Mouse (Mus musculus) urinary bladder, postnatal 4 days (tissue): ENCODE measurements around the gene 1700088E04Rik.

Source experiments
- DNase-seq, 2 experiments: peaks; one replicate each; pipeline ENCODE4 v3.0.0; 2021 to 2022; ENCODE audit warnings: low spot score in 2 of 2

Gene 1700088E04Rik

GRCm38 (mm10) chr15:79140866-79141565 is at the start of gene 1700088E04Rik, which contains the start of gene Polr2f:
1700088E04Rik (minus strand) TSS chr15:79141253.
Polr2f (plus strand) TSS chr15:79141009.
- peak; percentile 90 to 94 for DNase-seq

- no peak for DNase-seq
Observed at GRCm38 (mm10) chr15:79187819-79188218, 46.8 kb upstream of the 1700088E04Rik start.

- DNase-seq = no peak
Observed at GRCm38 (mm10) chr15:79185213-79185612, 44.2 kb upstream of the 1700088E04Rik start.

DNA sequence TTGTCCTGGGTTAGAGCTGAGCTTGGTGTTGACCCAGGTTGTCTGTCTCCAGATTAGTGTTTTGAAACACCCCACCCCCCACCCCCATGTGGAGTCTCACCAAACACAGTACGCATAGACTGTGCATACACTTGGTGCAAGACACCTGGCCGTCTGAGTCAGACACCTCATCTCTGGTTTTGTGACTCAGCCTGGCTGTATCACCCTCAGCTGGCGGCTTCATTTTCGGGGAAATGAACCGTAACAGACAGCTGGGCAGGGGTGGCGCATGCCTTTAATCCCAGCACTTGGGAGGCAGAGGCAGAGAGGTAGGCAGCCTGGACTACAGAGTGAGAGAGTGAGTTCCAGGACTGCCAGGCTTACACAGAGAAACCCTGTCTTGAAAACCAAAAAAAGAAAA is 35.9 kb upstream of the 1700088E04Rik start:
- no peak for DNase-seq

GRCm38 (mm10) chr15:79166712-79167111 is 25.7 kb upstream of the 1700088E04Rik start:
- DNase-seq = no peak

DNA sequence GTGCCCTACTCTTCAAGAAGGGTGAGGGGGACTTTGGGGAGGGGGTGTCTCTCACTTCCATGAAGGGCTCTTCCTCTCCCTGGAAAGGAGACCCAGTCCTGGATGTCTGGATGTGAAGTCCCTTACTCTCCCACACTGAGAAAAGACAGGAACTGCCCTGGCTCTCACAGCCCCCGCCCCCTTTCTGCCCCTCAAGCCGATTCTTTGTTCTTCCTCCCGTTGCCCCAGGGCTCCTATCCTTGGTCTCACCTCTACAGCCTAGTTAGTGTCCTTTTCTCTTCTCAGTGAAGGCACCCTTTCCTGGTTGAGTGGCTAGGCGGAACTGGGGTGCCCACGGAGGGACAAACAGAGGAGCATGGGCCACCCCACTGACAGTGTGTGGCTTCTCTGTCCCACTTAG is 24.1 kb upstream of the 1700088E04Rik start, which contains the start of gene Sox10:
Gene Sox10, minus strand, starts transcription at position 101 of the 400 bp plus-strand sequence.
- no peak for DNase-seq

- no peak for DNase-seq
Observed at GRCm38 (mm10) chr15:79164251-79164650, 23.2 kb upstream of the 1700088E04Rik start.

DNA sequence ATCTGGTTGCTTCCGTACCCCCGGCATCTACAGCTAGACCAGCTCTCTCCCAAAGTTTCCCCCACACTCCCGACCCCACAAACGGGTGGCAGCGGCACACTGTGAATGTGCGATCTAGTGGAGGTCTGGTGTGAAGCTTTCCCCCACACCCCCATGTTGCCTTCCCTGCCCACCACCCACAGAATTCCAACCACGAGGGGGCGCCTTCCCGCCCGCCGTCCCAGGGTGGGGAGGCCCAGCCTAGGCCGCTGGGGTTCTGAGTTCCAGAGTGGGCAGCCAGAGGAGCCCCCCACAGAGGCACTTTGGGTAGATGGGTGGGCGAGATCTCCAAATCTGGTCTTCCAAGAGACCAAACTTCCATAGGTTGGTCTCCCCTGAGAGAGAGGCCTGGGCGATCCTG is 21.8 kb upstream of the 1700088E04Rik start:
- DNase-seq = no peak

DNA sequence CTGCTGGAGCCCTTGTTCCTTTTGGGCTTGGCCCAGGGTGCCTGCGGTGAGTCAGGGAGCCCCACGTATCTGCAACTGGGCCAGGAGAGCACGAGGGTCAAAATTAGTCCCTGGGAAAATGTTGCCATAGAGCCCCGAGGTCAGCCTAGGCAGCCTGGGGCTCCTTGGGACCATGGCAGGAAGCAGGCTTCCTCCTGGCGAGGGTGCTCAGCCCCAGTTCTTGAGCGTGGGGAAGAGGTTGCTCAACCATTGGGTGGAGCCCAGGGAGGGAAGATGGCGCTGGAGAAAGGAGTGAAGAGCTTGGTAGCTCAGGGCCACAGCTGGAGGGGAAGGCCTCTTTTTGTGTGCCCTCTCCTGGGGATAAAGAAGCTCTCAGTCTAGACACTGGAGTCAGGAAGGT is 21.2 kb upstream of the 1700088E04Rik start:
- DNase-seq = no peak

- DNase-seq = no peak
Observed at GRCm38 (mm10) chr15:79155572-79155971, 14.5 kb upstream of the 1700088E04Rik start.

DNA sequence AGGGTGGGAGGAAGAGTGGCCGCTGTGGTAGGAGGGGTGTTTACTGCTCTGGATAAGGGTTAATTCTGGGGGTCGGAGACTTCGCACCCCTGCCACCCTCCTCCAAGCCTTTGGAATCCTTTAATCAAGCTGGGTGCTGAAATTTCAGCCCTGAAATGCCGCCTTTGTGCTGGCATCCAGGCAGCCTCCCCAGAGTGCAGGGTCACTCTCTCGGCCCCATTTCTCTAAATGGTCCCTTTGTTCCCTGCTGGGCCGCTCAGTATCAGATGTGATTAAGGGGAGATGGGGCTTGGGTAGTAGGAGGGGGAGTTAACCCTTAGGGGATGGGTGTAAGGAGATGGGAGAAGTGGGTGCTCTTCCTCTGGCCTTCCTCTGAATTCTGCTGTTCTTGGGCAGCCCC is 11.7 kb upstream of the 1700088E04Rik start:
- DNase-seq = no peak

DNA sequence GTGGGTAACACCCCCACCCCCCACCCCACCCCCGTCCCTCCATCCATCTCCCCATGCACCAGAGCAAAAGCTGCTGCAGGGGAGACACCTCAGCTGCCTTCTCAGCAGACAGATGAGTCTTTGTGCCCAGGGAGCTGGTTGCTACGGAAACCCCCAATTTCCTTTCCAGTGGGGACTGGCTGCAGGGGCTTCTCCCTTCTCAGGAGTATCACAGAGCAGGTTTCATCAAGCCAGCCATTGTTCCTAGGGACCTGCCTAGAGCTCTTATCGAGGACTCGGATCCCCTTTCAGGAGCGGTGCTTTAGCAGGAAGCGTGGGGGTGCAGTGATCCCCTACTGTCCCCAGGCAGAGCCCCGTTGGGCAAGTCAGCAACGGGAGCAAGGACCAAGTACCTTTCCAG is 10.8 kb upstream of the 1700088E04Rik start:
- DNase-seq = no peak

- DNase-seq = peak; percentile 70 to 90
Observed at GRCm38 (mm10) chr15:79148533-79148932, 7.5 kb upstream of the 1700088E04Rik start.

DNA sequence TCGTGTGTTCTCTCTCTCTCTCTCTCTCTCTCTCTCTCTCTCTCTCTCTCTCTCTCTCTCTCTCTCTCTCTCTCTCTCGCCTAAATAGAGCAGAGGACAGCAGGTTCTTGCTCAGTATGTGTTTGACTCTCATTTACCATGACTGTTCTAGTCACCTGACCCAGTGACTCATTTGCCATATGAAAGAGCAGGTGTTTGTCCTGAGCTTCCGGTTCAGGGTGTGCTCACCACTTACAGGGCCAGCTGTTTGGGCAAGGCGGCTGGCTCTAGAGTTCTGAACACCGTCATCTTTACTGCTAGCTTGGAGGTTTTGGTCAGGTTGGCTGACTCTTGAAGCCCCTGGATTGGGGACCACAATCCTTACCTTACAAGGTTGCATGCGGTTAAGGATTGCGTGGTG is 4.5 kb upstream of the 1700088E04Rik start:
- no peak for DNase-seq

DNA sequence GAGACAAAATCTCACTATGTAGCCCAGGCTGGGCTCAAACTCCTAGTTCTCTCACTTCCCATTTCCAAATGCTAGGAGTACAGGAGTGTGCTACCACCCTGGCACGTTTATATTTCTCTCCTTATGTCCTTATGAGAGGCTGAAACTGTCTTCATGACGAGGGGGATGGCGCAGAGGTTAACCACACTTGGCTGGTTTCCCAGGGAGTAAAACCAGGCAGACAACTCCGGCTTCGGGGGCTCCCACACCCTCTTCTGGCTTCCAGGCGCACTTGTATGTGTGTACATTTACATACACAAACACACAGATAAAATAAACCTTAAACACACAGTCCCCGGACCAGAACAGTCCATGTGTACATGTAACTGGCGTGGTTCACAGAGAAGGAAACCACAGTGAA is 3.0 kb upstream of the 1700088E04Rik start:
- no peak for DNase-seq

- no peak for DNase-seq
Observed at GRCm38 (mm10) chr15:79143316-79143715, 2.3 kb upstream of the 1700088E04Rik start.

- DNase-seq = no peak
Observed at GRCm38 (mm10) chr15:79141566-79141917, 489 bp upstream of the 1700088E04Rik start.

DNA sequence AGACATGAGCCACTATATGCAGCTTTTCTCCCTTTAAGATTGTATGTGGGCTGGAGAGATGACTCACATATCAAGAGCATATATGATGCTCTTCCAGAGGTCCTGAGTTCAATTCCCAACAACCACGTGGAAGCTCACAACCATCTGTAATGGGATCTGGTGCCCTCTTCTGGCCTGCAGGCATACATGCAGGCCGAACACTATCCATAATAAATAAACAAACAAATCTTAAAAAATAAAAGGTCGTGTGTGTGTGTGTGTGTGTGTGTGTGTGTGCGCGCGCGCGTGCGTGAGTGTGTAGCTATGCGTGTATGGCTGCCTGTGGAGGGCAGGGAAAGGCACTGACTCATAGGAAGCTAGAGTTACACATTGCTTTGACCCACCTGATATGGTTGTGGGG is 1.4 kb downstream of the 1700088E04Rik start:
- no peak for DNase-seq

DNA sequence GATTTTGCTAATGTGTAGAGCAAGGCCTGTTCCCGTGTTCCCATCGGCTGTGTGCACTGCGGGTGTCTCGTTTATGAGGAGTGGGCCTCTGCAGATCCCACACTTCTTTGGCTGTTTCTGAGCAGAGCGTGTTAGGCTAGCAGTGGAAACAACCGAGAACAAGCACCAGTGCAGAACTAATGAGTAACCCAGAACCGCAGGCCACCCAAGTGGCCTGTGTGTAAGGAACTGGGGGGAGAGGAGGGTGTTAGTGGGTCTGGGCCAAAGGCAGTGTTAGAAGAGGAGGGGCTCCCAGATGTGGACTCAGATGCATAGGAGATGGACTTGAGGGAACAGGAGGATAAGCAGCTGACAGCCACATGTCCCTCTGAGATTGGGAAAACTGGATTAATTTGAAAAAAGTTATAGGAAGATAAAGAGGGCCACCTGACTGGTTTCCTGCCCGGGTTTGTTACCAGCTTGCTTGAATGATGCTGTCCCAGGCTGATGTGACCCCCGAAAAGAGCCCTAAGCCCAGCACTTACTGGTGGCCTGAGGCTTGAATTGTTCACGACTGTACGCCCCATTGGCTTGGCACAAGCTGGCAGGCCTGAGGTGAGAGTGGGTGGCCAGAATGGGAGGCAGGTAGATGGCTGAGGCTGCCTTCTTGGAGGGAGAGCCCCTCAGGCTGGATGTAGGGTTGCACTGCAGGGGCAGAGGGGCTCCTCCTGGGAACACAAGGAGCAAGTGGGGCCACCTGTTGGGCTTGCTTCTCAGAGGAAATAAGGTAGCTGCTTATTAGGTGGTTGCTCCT is 5.1 kb downstream of the 1700088E04Rik start:
- no peak for DNase-seq

DNA sequence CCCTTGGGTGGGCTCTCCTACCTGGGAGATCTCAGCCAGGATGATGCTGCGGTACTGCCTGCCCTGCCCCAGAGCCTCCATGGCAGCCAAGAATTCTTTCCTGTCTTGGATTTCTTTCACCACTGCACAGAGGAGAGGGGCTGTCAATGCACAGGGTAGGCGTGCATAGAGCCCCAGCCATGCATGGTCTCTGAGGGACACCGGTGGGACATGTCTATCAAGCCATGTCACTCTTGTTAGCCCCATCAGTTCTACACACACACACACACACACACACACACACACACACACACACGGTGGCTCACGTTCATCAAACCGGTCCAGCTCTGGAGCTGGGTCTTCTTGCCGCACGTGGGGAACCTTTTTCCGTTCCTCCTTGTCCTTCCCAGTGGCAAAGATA is 5.7 kb downstream of the 1700088E04Rik start:
- DNase-seq = no peak

GRCm38 (mm10) chr15:79134496-79135270 is 6.4 kb downstream of the 1700088E04Rik start:
- no peak for DNase-seq

GRCm38 (mm10) chr15:79133191-79133661 is 7.8 kb downstream of the 1700088E04Rik start:
- no peak for DNase-seq
